Mouse (Mus musculus) urinary bladder, postnatal 4 days (tissue): ENCODE measurements at regions not wholly inside any gene's neighbourhood (a gene's known extent, or its start where the extent isn't known, plus 50 kb on each side); places are given as distances from the start of the nearest gene placed in this dataset.

Experiments used
- DNase-seq, 2 experiments: peaks; one replicate each; pipeline ENCODE4 v3.0.0; 2021 to 2022; ENCODE audit warnings: low spot score in 2 of 2

DNA sequence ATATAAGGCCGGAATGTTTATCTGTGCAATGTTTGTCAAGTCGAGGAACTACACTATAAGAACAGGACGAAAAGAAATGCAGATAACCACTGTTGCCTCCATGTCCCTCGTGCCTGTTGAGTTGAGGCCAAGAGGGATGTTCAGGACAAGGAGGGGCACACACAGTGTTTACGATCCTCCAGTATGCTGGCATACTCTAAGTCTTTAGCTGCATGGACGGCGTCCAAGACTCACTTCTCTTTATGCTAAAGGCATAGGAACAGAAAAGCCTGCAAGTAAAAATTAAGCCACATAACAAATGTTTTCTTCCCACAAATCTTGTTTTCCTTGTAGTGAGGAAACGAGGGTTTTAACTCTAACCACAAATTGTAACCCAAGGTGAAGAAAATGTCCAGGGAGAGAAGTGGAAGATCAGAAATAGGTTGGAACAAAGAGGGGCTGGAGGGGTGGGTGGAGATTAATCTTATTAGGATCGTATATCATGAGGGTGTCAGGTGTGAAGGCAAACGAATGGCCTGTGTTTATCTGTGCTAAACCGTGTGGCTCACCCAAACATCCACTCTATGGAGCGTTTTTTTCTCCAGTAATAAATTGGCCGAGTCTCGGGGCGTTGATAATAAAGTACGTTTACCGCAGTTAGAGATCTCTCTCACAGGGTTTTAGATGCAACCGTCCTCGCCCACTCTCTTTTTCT lies 521.8 kb downstream of the Nr2f2 start:
- DNase-seq, result no peak

DNA sequence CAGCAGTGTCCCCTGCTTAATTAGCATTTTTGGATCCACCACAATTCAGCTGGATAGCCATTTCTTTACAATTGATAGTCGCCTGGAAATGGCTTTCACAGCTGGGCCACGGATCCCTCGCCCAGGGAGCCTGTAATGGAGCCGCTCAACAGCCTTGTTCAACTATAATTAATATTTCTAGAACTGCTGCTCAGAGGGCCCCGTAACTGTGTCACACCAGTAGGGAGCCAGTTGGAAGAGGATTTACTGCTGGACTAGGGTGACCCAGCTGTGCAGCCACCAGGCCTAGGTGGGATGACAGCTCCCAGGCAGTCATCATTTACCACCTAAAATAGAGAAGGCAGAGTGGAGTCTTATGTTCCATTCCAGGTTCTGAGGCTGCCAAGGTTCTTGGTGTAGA lies 529.2 kb downstream of the Nr2f2 start:
- no peak for DNase-seq

DNA sequence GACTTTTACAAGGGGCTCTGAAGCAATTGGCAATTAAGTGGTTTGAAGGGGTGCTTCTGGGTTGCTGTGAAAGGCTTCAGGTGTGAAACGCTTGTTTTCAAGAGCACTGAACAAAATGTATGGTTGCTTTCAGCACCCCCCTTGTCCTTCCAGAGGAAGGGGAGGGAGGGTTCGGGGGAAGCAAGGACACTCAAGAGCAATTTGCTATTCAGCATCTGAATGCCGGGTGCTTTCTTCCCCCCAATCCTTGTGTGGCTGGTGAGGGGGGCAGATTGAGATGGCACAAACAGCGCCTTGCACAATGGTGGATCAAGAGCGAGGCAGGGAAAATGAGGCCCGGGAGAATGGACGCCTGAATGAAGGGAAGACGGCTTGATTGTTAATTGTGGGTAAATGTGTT lies 539.3 kb downstream of the Nr2f2 start:
- DNase-seq, result no peak

DNA sequence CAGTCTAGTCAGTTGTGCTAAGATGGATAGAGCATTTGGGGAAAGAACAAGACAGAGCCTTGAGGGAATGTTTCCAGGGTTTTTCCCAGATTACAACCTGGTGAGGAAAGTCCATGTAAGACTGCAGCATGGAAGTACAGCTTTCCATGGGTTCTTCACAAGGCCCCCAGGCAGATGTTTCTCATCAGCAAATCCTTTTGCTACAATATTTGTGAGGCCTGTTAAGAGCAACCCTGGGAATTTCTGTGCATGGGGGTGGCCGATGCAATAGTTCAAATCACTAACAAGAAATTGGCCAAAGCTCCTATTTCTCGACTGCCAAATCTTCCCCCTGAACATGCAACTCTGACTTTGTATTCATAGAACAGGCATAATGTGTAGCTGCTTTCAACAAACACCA lies 546.0 kb downstream of the Nr2f2 start:
- DNase-seq, result no peak

DNA sequence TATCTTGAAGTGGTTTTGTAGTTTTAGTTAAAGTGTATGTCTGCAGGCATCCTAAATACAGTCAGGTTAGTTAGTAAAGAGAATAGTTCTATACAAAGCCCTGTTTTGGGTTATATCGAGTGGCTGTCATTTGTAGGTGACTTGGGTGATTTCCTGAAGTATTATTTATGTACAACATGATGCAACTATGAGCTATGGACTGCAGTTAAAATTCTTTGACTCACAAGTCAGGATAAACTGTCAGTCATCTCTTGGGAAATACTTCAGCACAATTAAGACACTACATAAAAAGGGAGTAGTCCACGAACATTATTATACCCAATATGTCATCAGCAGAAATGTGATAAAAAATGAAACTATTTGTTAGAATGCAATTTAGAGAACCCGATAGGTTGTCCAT lies 554.2 kb downstream of the Nr2f2 start:
- DNase-seq, result no peak

DNA sequence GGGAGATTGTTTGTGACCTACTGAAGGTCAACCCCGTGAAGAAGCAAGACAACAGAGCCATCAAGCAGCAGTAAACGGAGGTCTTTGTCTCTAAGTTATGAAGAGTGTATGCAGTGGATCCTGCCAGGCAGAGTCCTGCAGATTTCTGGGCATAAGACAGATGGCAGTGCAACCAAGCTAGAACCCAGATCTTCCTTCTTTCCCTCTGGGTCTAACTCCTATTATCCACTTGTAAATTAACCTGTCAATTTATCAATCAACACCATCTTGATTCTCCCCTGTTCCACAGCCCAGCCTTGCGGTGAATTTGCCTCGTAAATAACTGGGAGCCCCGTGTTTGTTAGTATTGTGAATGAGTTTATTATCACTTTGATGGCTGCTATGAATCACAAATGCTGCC lies 555.7 kb downstream of the Nr2f2 start:
- no peak for DNase-seq

DNA sequence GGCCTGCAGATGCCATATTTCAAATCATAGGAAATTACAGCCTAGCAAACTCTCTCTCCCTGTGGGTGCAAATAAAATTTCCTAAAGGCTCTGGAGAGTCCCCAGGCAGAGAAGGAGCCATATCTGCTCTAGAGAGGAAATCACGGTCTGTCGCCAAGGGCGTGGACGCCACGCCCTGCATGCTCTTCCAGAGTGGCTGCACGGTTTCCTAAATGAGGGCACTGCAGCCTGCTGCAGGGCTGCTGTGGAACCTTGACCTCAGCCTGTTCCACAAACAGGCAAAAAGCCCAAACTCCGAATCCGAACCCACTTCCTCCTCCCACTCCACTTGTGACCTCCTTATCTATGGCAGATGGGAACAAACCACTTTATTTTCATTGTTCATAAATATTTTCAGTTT lies 559.3 kb downstream of the Nr2f2 start:
- DNase-seq, result no peak

DNA sequence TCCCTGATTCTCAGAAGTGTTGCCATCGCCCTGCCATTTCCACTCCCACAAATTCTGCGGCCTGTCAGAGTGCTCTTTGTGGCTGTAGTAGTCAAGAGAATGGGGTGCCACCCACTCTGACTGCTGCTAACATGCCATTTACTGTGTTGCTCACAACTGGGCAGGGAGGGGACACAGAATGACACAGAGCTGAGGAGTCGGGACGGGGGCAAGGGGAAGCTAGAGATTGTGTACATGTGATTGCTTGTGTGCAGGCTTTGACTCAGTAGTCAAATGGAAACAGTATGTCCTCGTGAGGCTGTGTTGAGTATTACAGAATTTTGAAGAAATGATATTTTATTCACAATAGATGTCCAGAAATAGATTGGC lies 595.6 kb downstream of the Nr2f2 start:
- no peak for DNase-seq

DNA sequence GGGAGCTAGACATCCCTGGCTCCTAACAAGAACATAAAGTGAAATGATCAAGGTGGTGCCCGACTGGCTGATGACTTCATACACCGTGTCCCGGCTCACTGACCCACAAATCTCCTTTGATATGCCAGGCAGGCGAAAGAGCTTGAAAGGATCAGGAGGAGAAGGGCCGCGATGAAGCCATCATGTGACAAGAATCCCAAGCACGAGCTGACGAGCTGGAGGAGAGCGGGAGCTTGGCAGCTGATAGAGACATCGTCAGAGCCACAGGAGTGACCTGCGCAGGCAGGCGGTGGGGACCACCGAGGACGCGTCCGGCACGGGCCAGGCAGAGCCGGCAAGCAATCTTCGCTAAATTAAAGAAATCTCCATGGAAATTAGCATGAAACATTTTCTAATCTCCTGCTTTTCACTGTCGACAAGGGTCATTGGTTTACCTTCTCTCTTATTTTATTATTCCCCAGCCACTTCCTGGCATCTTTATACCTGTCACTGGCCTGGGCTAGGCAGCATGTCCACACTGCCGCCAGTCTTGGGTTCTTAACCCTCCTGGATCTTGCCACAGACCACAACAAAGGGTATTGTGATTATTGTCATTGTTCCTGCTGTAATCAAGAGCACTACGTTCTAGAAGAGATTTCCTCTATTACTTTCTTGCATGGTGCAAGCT lies 596.1 kb downstream of the Nr2f2 start:
- DNase-seq, result no peak

DNA sequence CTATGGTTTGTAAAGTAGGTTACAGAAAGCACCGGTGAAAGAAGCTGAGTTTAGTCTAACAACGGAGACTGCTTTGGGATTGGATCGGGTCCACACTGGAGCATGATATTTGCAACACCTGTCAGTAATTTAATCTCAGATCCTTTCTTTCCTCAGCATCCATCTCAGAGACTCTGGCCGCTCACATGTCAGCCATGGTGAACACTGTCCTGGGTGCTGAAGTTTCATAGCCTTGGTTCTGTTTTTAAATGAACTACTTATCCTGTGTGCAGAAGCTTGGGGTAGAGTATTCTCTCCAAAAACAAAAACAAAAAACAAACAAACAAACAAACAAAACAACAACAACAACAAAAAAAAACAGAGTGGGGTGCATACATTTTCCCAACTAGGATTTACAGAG lies 600.1 kb downstream of the Nr2f2 start:
- DNase-seq, result no peak

DNA sequence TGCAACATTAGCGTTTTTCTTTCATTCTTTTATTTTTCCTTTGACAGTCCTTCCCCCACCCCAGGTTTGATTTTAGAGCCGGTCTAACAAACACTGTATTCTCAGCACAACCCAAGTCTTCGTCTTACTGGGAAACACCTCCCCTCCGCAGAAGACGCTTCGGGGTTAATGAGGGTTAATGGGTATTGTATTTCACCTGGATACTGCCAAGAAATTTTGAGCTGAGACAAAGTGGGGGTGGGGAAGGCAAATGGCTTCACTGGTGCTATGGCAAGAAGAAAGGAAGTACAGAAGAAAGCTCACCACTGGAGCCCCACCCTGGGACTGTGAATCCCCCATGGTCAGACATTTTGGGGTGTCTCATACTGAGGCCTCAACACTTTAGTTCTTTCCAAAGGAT lies 626.0 kb downstream of the Nr2f2 start:
- no peak for DNase-seq

DNA sequence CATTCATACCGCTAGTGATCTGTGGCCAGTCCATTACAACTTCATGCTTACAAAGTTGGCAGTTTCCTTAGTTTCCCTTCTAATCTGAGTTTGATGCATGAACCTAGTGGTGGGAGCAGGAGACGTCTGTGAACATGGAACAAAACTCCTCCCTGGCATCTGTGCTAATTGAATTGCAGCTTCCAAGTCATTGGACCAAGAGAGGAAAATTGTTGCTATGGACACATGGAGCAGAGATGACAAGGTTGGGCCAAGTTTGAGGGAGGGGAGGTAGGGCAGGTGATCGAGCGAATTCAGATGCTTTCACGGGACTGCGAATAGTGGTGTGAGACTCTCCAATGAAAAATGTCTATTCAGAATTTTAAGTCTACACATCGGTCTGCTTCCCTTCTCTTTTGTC lies 627.5 kb downstream of the Nr2f2 start:
- no peak for DNase-seq

DNA sequence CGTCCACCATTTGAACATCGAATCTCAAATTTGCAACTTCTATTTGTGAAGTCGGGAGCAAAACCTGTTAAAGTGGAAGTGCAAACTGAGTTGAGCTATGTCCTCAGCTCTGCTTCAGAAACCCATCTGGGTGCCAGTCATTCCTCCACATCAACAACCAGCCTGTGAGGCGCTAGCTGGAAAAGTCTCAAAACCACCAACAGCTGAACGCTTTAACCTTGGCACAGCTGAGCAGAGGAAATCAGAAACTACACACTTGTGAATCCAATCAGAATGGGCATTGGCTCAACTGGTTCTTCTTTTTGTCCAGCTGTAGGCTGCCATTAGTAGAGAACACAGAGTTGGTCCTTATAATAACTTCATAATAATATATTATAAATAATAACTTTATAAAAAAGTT lies 651.5 kb downstream of the Nr2f2 start:
- no peak for DNase-seq

DNA sequence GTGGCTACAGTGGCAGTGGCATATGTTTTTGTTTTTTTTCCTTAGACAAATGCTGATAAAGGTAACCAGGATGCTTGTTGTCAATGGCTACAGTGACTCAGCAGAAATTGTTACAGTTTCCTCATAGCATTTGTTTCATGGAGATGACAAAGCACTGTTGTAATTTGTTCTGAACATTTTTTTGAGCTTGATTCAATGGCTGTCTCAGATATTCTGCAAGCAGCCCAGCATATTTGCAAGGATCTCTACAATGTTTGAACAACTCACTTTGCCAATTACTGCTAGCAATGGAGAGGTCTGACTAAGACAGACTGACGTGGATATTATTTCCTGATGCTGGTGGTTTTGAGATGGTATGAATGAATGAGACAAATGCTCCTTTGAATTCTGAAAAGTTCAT lies 696.3 kb downstream of the Nr2f2 start:
- no peak for DNase-seq

DNA sequence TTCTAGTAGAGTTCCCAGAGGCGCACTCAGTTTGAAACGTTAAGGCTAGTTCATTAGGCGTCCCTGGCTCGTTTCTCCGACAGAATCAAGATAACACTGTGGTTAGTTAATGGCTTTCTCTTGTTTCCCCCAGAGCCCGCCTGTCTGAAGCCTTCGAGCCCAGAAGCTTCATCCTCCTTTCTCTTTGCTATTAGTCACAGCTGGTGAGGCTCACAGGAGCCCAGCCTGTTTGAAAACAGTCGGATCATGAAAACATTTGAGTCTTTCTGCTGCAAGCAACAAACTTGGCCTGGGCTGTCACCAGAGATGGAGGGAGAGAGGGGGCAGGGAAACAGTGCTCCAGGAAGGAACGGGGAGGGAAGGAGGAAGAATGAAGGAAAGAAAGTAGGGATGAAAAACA lies 711.0 kb downstream of the Nr2f2 start:
- DNase-seq, result peak; percentile 29 to 59

DNA sequence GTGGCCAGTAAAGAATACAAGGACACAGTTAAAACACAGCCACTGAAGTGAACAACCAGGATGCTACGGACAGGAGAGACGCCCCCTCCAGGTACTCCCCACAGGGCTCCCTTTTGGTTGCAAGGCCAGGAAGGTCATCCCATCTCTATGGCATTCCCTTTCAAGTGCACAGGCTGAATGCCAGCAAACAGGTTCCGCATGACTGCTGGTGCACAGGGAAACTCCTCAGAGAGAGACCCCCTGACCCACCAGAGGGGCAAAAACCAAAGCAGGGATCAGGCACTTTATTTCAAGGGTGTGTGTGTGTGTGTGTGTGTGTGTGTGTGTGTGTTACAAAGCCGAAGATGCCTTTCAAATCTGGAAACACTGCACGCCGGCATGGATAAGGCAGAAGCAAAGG lies 721.1 kb downstream of the Nr2f2 start:
- DNase-seq, result no peak

DNA sequence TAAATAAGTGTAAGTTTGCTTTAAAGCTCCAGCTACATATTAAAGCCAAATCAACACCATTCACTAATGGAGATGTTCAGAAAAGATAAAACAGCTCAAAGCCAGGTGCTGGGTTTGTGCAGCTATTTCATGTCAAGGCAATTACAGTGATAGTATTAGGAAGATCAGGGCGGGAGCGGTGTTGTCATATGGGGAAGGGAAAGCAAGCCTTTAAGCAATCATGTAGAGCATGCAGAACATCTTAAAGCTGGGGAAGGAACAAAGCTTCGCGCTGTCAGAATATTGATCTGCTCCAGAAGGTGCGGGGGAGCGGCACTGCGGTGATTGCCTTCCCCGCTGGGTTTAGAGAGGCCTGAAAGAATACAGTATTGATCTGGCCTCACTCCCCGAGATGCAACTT lies 724.9 kb downstream of the Nr2f2 start:
- no peak for DNase-seq

DNA sequence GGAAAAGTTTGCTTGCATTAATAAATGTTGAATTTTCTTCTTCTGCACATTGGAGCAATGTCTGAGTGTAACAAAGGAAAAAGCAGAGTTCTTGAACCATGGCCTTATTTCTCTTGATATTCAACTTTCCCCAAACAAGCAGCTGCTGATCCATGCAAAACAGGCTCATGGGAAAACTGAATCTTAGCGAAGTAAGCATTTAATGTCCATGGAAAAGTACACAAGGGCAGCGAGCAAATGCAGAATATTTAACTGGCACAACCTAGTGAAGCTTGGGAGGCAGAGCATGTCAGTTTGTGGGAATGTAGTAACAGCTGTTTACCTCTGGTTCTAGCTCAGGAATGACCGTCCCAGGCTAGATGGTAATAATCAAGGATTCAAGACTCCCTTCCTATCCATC lies 766.7 kb downstream of the Nr2f2 start:
- no peak for DNase-seq

DNA sequence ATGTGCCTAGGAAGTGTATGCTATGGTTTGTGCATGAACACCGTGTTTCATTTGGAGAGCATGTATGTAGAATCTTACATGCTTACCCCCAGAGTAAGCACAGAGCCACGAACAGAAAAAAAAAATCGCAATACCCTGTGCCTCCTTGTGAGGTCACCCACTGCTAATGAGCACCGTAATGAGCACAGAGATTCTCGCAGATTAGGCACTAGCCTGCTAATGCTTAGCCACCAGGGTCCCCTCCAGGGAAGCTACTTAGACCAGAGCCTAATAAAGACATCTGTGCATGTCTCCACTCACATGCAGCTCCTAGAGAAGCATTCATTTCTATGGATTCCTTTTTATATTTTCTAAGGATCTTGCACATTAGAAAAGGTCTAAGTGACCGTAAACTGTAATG lies 780.8 kb downstream of the Nr2f2 start:
- DNase-seq, result no peak

DNA sequence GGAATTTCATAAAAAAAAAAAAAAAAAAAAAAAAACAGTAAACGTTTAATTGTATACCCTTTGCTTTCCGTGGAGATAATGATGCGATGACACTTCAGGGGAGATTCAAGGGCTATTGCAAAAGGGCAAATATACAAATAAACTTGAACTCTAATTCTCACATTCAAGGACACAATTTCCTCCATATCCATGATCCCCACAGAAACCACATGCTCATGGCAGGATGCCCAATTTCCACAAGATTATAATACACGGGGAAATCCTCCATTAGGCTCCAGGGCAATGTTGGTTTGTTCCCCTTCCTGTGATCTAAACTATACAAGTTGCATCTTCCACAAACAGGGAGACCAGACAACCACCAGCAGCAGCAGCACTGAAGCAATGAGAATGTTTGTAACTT lies 781.4 kb downstream of the Nr2f2 start:
- no peak for DNase-seq

DNA sequence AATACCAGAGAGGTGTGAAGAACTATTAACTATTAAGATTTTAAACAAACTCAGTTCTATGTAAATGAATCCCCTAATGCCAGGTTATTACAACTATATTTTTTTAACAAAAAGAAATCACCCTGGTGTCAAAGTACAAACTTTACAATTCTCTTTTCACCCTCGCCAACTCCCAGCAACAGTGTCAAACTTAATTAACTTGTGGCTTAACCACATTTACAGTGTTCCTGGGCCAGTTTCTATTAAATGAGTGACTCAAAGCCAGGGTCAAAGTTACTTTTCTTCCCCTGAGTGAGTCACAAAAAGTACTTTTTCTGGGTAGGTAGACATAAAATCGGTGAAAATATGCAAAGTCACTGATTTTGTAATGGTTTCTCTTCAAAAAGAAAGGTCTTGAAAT lies 782.0 kb downstream of the Nr2f2 start:
- DNase-seq, result no peak

DNA sequence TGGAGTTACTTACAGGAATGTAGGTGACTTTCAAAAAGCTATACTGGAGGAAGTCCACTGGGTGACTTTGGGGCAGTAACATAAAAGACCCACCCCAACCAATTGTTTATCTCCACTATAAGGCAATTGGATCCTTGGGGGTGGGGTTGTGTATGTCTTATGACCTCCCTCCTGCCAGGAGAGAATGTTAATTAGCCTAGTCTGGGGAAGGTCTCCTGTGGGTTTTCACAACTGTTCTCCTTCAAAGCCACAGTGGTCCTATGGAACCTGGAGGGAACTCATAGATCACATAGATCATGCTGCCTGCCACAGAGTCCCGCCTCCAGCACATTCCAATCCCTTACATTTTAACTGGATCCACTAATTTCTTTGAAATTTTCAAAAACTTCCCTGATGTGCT lies 782.6 kb downstream of the Nr2f2 start:
- no peak for DNase-seq

DNA sequence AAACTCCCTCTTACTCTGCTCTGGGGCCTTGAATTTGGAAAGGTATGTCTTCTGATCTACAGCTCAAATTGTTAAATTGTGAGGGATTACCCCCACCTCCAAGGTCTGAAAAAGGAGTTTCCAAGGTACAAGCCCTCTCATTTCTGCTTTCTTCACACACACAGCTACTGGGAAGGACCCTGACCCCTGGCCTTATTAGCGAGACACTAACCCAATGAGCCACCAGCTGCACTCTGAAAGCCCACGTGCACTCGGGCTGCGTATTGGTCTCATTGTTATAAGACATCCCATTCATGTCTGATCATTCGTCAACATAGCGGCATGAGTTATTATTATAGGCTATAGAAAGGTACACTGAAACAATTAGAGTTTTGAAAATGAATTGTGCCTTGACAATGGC lies 784.9 kb downstream of the Nr2f2 start:
- no peak for DNase-seq
